Mouse (Mus musculus) cortical plate, adult 2 months (tissue): ENCODE data around the gene Peli3.

Source experiments
- CTCF ChIP-seq: fragments of 200-500 bp; IDR thresholded peaks from 2 replicates; pipeline ENCODE4 v1.5.1; 2011; ENCODE audit warnings: mild to moderate bottlenecking, control low read depth, low read length; ENCODE audit not compliant: insufficient read depth; ENCODE audit errors: extremely low read depth
- POLR2A ChIP-seq: fragments of 200-500 bp; IDR thresholded peaks from 2 replicates; pipeline ENCODE4 v1.6.1; 2011; ENCODE audit warnings: mild to moderate bottlenecking, low read length, control low read depth; ENCODE audit not compliant: insufficient read depth; ENCODE audit errors: extremely low read depth

- TF ChIP-seq CTCF (no peak), POLR2A (peak; percentile 67)
Measured at GRCm38 (mm10) chr19:4905979-4906794, 36.7 kb downstream of the Peli3 start, which contains the start of gene Bbs1.
